Mouse (Mus musculus) CH12F3 (cell line): ENCODE measurements around the gene Vmn2r43.
"Not testable (repeated sequence)": the region's sequence is repeated elsewhere in the genome, so short reads cannot be mapped to it uniquely, and the experiment has no call there.

Experiments used
- in situ Hi-C: fragments of 300-500 bp; cut with MboI; formaldehyde crosslinking; loops from 2 replicates; pipeline ENCODE4 v1.14.3; 2020; ENCODE audit warnings: low sequenced_read_pairs

Vmn2r43 gene

DNA sequence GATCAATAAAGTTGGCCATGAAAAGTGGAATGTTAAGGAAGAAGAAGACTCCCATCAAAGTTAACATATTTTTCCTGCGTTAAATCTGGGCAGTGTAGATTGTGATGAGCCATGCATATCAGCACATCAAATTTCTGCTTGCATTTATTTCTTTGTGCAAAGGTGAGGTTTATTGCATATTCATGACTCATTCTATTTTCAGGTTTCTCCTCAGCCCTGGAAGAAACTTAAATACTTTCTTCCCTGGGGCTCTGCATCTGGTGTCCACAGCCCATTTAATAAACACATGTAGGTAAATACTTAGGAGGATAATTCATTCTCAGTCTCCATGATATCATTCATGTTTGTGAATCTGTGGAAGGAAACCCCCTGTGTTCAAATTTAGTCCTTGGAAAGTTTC lies at the start of gene Vmn2r43:
Vmn2r43 (minus strand) TSS at position 101 of the 400 bp plus-strand sequence.
- in situ Hi-C loops = not testable (repeated sequence)

- in situ Hi-C loops = not testable (repeated sequence)
These were observed 60.2 kb downstream of the Vmn2r43 start, which contains the start of gene Vmn2r42 for GRCm38 (mm10) chr7:8200220-8200619. Gene Vmn2r42, minus strand, starts transcription at chr7:8200320.
